Mouse (Mus musculus) liver, embryonic 14.5 days (tissue): Measurements from ENCODE around the gene Higd2a. TPM values are rescaled to one million over a fixed set of nuclear protein-coding genes. Genes with fewer than 3 reads are reported as not detected.

ENCODE experiments used
- ATAC-seq: fragments of 200-750 bp; cut with Nextera tagmentation; 2 replicates; pipeline ENCODE4 v1.8.0; 2017; ENCODE audit warnings: moderate number of reproducible peaks, mild to moderate bottlenecking, moderate library complexity; ENCODE audit not compliant: insufficient read depth
- DNase-seq, 3 experiments: peaks; one replicate each; pipeline ENCODE4 v3.0.0-alpha.2; 2012 to 2013; ENCODE audit warnings: low read depth in 3 of 3, low spot score in 3 of 3
- H3K27ac ChIP-seq: fragments of 300-500 bp; sonication (generic); 2 replicates; pipeline ENCODE4 v1.5.1; 2014; ENCODE audit warnings: moderate library complexity, mild to moderate bottlenecking, control low read depth, inconsistent platforms
- H3K27me3 ChIP-seq: fragments of 300-500 bp; sonication (generic); 2 replicates; pipeline ENCODE4 v1.6.1; 2014; ENCODE audit warnings: mild to moderate bottlenecking, low read length, moderate library complexity; ENCODE audit not compliant: control insufficient read depth, insufficient read depth
- H3K36me3 ChIP-seq: fragments of 300-500 bp; sonication (generic); replicated peaks from 2 replicates; pipeline ENCODE4 v1.6.1; 2014; ENCODE audit warnings: low read depth; ENCODE audit not compliant: control insufficient read depth, insufficient read depth
- H3K4me1 ChIP-seq, 2 experiments: fragments of 200-500 bp in 1 of 2; fragments of 300-500 bp in 1 of 2; sonication (generic) in 1 of 2; replicated peaks; 2 replicates each; pipeline ENCODE4 v1.6.1; 2012 to 2014; ENCODE audit warnings: antibody characterized with exemption in 1 of 2, inconsistent platforms in 1 of 2, low read length in 1 of 2; ENCODE audit not compliant: control insufficient read depth in 2 of 2, insufficient read depth in 2 of 2
- H3K4me2 ChIP-seq: fragments of 300-500 bp; sonication (generic); 2 replicates; pipeline ENCODE4 v1.6.1; 2014; ENCODE audit warnings: low read depth, mild to moderate bottlenecking, control low read depth, moderate library complexity
- H3K4me3 ChIP-seq, 2 experiments: fragments of 200-500 bp in 1 of 2; fragments of 300-500 bp in 1 of 2; sonication (generic) in 1 of 2; 2 replicates each; pipeline ENCODE4 v1.5.1; 2012 to 2014; ENCODE audit warnings: low read depth in 2 of 2, low read length in 2 of 2, mild to moderate bottlenecking in 2 of 2, control low read depth in 1 of 2, inconsistent platforms in 1 of 2, moderate library complexity in 1 of 2; ENCODE audit not compliant: insufficient read depth in 1 of 2
- H3K9ac ChIP-seq: fragments of 300-500 bp; sonication (generic); replicated peaks from 2 replicates; pipeline ENCODE4 v1.6.1; 2014; ENCODE audit warnings: mild to moderate bottlenecking, control low read depth, moderate library complexity
- H3K9me3 ChIP-seq: fragments of 300-500 bp; sonication (generic); 2 replicates; pipeline ENCODE4 v1.6.1; 2016; ENCODE audit warnings: low read length, mixed read lengths; ENCODE audit not compliant: control insufficient read depth
- CTCF ChIP-seq: IDR thresholded peaks from 2 replicates; pipeline ENCODE4 v1.5.1; 2016; ENCODE audit warnings: antibody characterized with exemption, low read depth, control low read depth
- EP300 ChIP-seq: IDR thresholded peaks from 2 replicates; pipeline ENCODE4 v1.6.1; 2016; ENCODE audit warnings: antibody characterized with exemption, low read depth
- WGBS: fragments of 180-500 bp; shearing (Covaris S2); extraction: QIAGEN DNeasy Blood & Tissue Kit; methylation state at CpG from one replicate; pipeline ENCODE4 v1.1.7; 2014; ENCODE audit not compliant: insufficient replicate concordance; 5-methylcytosine and 5-hydroxymethylcytosine counted together
- polyA plus RNA-seq, 2 experiments: library from polyadenylated mRNA; depleted of rRNA in 1 of 2; stranded (reverse) in 1 of 2; unstranded in 1 of 2; fragments of >200 nt; fragmentation: Nextera tagmentation in 1 of 2; extraction: Ambion mirVana in 1 of 2; gene quantifications; 2 replicates each; pipeline versions ENCODE4 v1.2.1 to v1.2.3; 2012 to 2014

Higd2a gene
- polyA plus RNA-seq, 2 experiments, result 57.7 to 113 TPM

GRCm38 (mm10) chr13:54616307-54616706, 26.3 kb downstream of the Higd2a start:
- TF ChIP-seq CTCF (no peak), EP300 (no peak)
- H3K4me2 ChIP-seq, result no peak overlapping the region
- no peak overlapping the region for H3K9ac ChIP-seq
- 75% methylated on average over 8 of the region's 8 CpGs for WGBS
- H3K4me1 ChIP-seq, result peaks cover 6 to 8% of the 10 kb centered on the region in 2 experiments
- DNase-seq (no peak), ATAC-seq (no peak)
- no peaks in the 10 kb centered on the region for H3K27me3 ChIP-seq
- no peaks in the 10 kb centered on the region for H3K9me3 ChIP-seq
- H3K4me3 ChIP-seq, result no peak overlapping the region
- no peaks in the 10 kb centered on the region for H3K36me3 ChIP-seq
- H3K27ac ChIP-seq, result no peak overlapping the region

- DNase-seq, result no peak
- 52% methylated on average over 6 of the region's 6 CpGs for WGBS
Measured at GRCm38 (mm10) chr13:54616998-54617397, 27.0 kb downstream of the Higd2a start.

GRCm38 (mm10) chr13:54621155-54621932, 31.3 kb downstream of the Higd2a start, which contains the start of gene Faf2:
Gene Faf2, plus strand, starts transcription at chr13:54621784.
- Histone ChIP-seq H3K27ac (peak within 1 kb of the TSS; percentile 59), H3K4me1 (peaks cover 9 to 12% of the 10 kb centered on the region in 2 experiments), H3K4me2 (peak within 1 kb of the TSS; percentile 81), H3K9me3 (no peaks in the 10 kb centered on the region), H3K36me3 (no peaks in the 10 kb centered on the region), H3K27me3 (no peaks in the 10 kb centered on the region), H3K9ac (peak within 1 kb of the TSS; percentile 95), H3K4me3 (peak within 1 kb of the TSS; percentile 87 to 88)
- no peak for TF ChIP-seq EP300
- TF ChIP-seq CTCF, result peak; percentile 99
- ATAC-seq (peak; percentile 99), DNase-seq (peak; percentile 90 to 92 (median 91))
- WGBS, result 9% methylated on average over 44 of the region's 44 CpGs

More at GRCm38 (mm10) chr13:54616998-54617397, 27.0 kb downstream of the Higd2a start:
- H3K4me1 ChIP-seq, result peaks cover 5% of the 10 kb centered on the region in 2 experiments
- no peaks in the 10 kb centered on the region for H3K9me3 ChIP-seq
- H3K9ac ChIP-seq, result no peak overlapping the region
- ATAC-seq, result no peak
- H3K27me3 ChIP-seq, result no peaks in the 10 kb centered on the region
- no peak for TF ChIP-seq EP300
- peak; percentile 40; the same call in 1 of the 2 replicates for TF ChIP-seq CTCF
- H3K4me3 ChIP-seq, result no peak overlapping the region
- H3K4me2 ChIP-seq, result no peak overlapping the region
- no peaks in the 10 kb centered on the region for H3K36me3 ChIP-seq
- no peak overlapping the region for H3K27ac ChIP-seq

- Histone ChIP-seq H3K9ac (peak overlapping the region; percentile 95), H3K4me2 (peak overlapping the region; percentile 81), H3K4me3 (peak overlapping the region; percentile 87 to 88), H3K27ac (peak overlapping the region; percentile 59), H3K27me3 (no peaks in the 10 kb centered on the region), H3K36me3 (no peaks in the 10 kb centered on the region), H3K9me3 (no peaks in the 10 kb centered on the region), H3K4me1 (peaks cover 9 to 12% of the 10 kb centered on the region in 2 experiments)
- WGBS, result 1% methylated on average over 27 of the region's 27 CpGs
- ATAC-seq (peak; percentile 52), DNase-seq (peak in 1 of 3 experiments; percentile 20)
- no peak for TF ChIP-seq EP300
- no peak for TF ChIP-seq CTCF
Measured at GRCm38 (mm10) chr13:54621960-54622521, 32.0 kb downstream of the Higd2a start.

- no peaks in the 10 kb centered on the region for H3K9me3 ChIP-seq
- no peak for TF ChIP-seq EP300
- H3K27ac ChIP-seq, result peak overlapping the region; percentile 6; the same call in 1 of the 2 replicates
- no peaks in the 10 kb centered on the region for H3K27me3 ChIP-seq
- no peaks in the 10 kb centered on the region for H3K36me3 ChIP-seq
- H3K9ac ChIP-seq, result no peak overlapping the region
- DNase-seq (no peak), ATAC-seq (no peak)
- H3K4me1 ChIP-seq, result no peaks in the 10 kb centered on the region
- 69% methylated on average over 4 of the region's 4 CpGs for WGBS
- H3K4me2 ChIP-seq, result peak overlapping the region; percentile 22; the same call in 1 of the 2 replicates
- no peak overlapping the region for H3K4me3 ChIP-seq
Measured at GRCm38 (mm10) chr13:54629128-54629527, 39.1 kb downstream of the Higd2a start.
